Mouse (Mus musculus): ENCODE data around the gene Plekha6. TPM values are rescaled to one million over a fixed set of nuclear protein-coding genes. Genes with fewer than 3 reads are reported as not detected.

Plekha6 gene
- polyA plus RNA-seq, 2 experiments: 4.2 to 6.6 TPM

DNA sequence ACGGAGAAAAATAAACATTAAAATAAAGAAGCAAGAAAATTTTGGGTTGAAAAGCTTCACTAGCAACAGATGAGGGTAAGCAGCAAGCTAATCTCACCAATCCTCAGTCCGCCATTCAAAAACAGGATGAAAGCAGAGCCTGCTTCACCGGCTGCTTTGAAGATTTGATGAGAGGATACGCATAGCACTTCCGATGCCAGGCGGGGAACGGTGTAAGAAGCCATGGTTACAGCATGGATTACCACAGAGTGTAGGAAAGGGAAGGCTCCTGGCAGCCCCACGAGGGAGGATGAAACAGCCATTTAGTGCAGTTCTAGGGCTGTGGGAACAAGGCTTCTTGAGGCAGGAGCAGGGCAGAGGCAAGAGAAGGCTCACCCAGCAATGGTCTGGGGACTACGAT, 187.8 kb downstream of the Plekha6 start:
- peaks cover 3% of the 10 kb centered on the region; the same call in 1 of the 2 replicates for H3K4me1 ChIP-seq (ENCODE audit: control insufficient read depth, insufficient read depth, low read length)
- no peaks in the 10 kb centered on the region for H3K36me3 ChIP-seq (ENCODE audit: control insufficient read depth, insufficient read depth, low read length)
- WGBS: 35% methylated on average over 9 of the region's 9 CpGs
- no peak overlapping the region for H3K4me3 ChIP-seq (replicated peaks; ENCODE audit: low read length)
- ATAC-seq (ENCODE audit: low FRiP score, low read depth): no peak
- no peak overlapping the region for H3K4me2 ChIP-seq (replicated peaks; ENCODE audit: low read depth, low read length, severe bottlenecking)
- no peaks in the 10 kb centered on the region for H3K27me3 ChIP-seq (ENCODE audit: control insufficient read depth, insufficient read depth, low read length)
- H3K27ac ChIP-seq (replicated peaks; ENCODE audit: low read depth, low read length): no peak overlapping the region
- TF ChIP-seq POLR2A (IDR thresholded peaks at IDR 0.05; ENCODE audit: borderline replicate concordance, extremely low read depth, insufficient read depth, insufficient read length): no peak
- H3K9me3 ChIP-seq (ENCODE audit: control insufficient read depth, low read length): no peaks in the 10 kb centered on the region
- no peak for DNase-seq (ENCODE audit: low spot score)
- H3K9ac ChIP-seq (ENCODE audit: low read depth, low read length, severe bottlenecking): no peak overlapping the region

Other genes with a start within 250 kb of the Plekha6 start
- gene Mdm4, start 133.6 kb upstream of the Plekha6 start, polyA plus RNA-seq (2012; rRNA removed): 132 and 144 TPM in 2 replicates
- 45.6 and 50.2 TPM in 2 replicates for gene Mdm4, start 133.6 kb upstream of the Plekha6 start, polyA plus RNA-seq (2014; fragmentation: Nextera tagmentation; extraction: Ambion mirVana)
- 10.7 and 13.5 TPM in 2 replicates for gene Pik3c2b, start 118.5 kb upstream of the Plekha6 start, polyA plus RNA-seq (2012; rRNA removed)
- 8.1 and 8.4 TPM in 2 replicates for gene Pik3c2b, start 118.5 kb upstream of the Plekha6 start, polyA plus RNA-seq (2014; fragmentation: Nextera tagmentation; extraction: Ambion mirVana)
- gene Ppp1r15b, start 33.1 kb upstream of the Plekha6 start, polyA plus RNA-seq (2012; rRNA removed): 29.9 and 31.0 TPM in 2 replicates
- 38.5 and 40.0 TPM in 2 replicates for gene Ppp1r15b, start 33.1 kb upstream of the Plekha6 start, polyA plus RNA-seq (2014; fragmentation: Nextera tagmentation; extraction: Ambion mirVana)
- not detected in 2 replicates for gene Golt1a, start 145.6 kb downstream of the Plekha6 start, polyA plus RNA-seq (2012; rRNA removed)
- not detected in 2 replicates for gene Golt1a, start 145.6 kb downstream of the Plekha6 start, polyA plus RNA-seq (2014; fragmentation: Nextera tagmentation; extraction: Ambion mirVana)
- gene Kiss1, start 157.7 kb downstream of the Plekha6 start, polyA plus RNA-seq (2012; rRNA removed): not detected in 2 replicates
- gene Kiss1, start 157.7 kb downstream of the Plekha6 start, polyA plus RNA-seq (2014; fragmentation: Nextera tagmentation; extraction: Ambion mirVana): not detected in 2 replicates
- gene Ren1, start 186.3 kb downstream of the Plekha6 start, polyA plus RNA-seq (2012; rRNA removed): 0.58 and 2.8 TPM in 2 replicates
- gene Ren1, start 186.3 kb downstream of the Plekha6 start, polyA plus RNA-seq (2014; fragmentation: Nextera tagmentation; extraction: Ambion mirVana): 0.48 TPM in 1 of 2 replicates, not detected in the other
- gene Etnk2, start 199.4 kb downstream of the Plekha6 start, polyA plus RNA-seq (2012; rRNA removed): 1.4 TPM in 2 replicates
- gene Etnk2, start 199.4 kb downstream of the Plekha6 start, polyA plus RNA-seq (2014; fragmentation: Nextera tagmentation; extraction: Ambion mirVana): 0.91 and 1.4 TPM in 2 replicates

Measured in limb, embryonic 14.5 days (tissue).